15 mouse cellular contexts compared by ENCODE assay signal in the genomic region with DNA sequence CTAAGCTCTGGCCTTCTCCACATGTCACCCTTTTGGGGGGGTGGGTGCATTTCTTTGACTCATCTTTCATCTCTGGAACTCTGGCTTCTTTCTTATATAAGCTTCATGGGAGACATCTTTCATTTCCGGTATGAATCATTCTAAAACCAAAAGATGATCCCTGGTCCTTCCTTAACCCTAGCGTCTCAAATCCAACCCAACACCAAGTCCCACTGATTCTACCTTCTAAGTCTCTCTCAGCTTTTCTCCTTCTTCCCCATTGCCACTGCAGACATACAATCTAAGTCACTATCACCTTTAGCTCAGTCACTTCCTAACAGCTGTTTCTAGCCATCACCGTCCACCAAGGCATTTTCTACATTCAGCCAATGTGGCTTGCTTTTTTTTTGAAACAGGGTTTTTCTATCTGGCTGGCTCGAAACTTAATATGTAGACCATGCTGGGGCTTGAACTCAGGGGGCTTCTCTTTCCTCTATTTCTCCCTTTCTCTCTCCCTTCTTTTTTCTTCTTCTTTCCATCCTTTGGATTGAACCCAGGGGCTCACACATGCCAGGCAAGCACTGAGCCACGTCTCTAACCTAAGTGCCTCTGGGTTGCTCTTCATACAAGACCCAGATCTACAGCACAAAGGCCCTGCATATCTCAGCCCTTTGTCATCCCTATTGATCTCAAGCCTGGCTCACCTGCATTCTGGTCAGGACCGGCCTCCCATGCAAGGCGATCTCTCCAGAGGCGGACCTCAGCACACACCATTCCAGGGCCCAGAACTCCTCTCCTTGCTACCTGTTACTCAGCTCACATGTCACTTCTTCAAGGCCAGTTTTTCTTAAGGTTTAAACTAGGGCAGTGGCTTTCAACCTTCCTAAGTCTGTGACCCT. TPM values are rescaled to one million over a fixed set of nuclear protein-coding genes. Genes with fewer than 3 reads are reported as not detected.
DNase-seq lines count a peak whose midpoint lies in the region; ATAC-seq and TF ChIP-seq lines count a peak whose summit lies in the region.
"Had no signal": no experiment of that assay in that cellular context is flagged by ENCODE, and none has a peak within 500 bp of the region (broad histone marks: within the 10 kb centered on the region; RNA-seq: fewer than 3 reads in every experiment).

No protein-coding gene starts in this region.

- no peaks in the 10 kb centered on the region for H3K4me1 ChIP-seq in midbrain, embryonic 11.5 days (ENCODE audit: control insufficient read depth, insufficient read depth, low read length)
- no peaks in the 10 kb centered on the region for H3K4me1 ChIP-seq in midbrain, embryonic 14.5 days (ENCODE audit: control insufficient read depth, insufficient read depth, low read length)
- H3K4me1 ChIP-seq: embryonic facial prominence, embryonic 13.5 days; hindbrain, embryonic 13.5 days; midbrain, embryonic 12.5 days; stomach, embryonic 15.5 days had no signal

- no peaks in the 10 kb centered on the region for H3K9me3 ChIP-seq in midbrain, embryonic 11.5 days (ENCODE audit: control insufficient read depth, low read length)
- no peaks in the 10 kb centered on the region for H3K9me3 ChIP-seq in midbrain, embryonic 14.5 days (ENCODE audit: control insufficient read depth, low read length)
- H3K9me3 ChIP-seq: embryonic facial prominence, embryonic 13.5 days; forebrain, embryonic 10.5 days; hindbrain, embryonic 13.5 days; midbrain, embryonic 12.5 days; stomach, embryonic 15.5 days had no signal

- ATAC-seq in midbrain, embryonic 11.5 days (ENCODE audit: low FRiP score), result no peak
- ATAC-seq in midbrain, embryonic 14.5 days (ENCODE audit: low FRiP score, low TSS enrichment), result no peak
- ATAC-seq in CD4-positive, CD25-positive, alpha-beta regulatory T cell, adult 4 months, result peak; percentile 63
- peak; percentile 45 for ATAC-seq in activated CD4-positive, CD25-positive, alpha-beta regulatory T cell, adult 4 months

- intact Hi-C loops in gastrocnemius, adult 2 months (cut with DNase I), result loop anchor here (2.0 kb wide), 1 partner anchor 83 kb away; no protein-coding TSS in a partner anchor
- intact Hi-C loops in gastrocnemius, postnatal 14 days (cut with DNase I; ENCODE audit: low total_unique reads), result no loop called here

- H3K4me2 ChIP-seq in midbrain, embryonic 11.5 days, result no peak overlapping the region
- H3K4me2 ChIP-seq in midbrain, embryonic 14.5 days (ENCODE audit: low read length), result no peak overlapping the region
- H3K4me2 ChIP-seq: embryonic facial prominence, embryonic 13.5 days; hindbrain, embryonic 13.5 days; midbrain, embryonic 12.5 days; stomach, embryonic 15.5 days had no signal

- H3K9ac ChIP-seq in midbrain, embryonic 11.5 days (ENCODE audit: low read length), result no peak overlapping the region
- no peak overlapping the region for H3K9ac ChIP-seq in midbrain, embryonic 14.5 days (replicated peaks; ENCODE audit: low read length)
- H3K9ac ChIP-seq: embryonic facial prominence, embryonic 13.5 days; hindbrain, embryonic 13.5 days; liver, embryonic 14.5 days; midbrain, embryonic 12.5 days; stomach, embryonic 15.5 days had no signal

- DNase-seq in gastrocnemius, adult 2 months, result no peak
- DNase-seq in gastrocnemius, postnatal 14 days, result no peak
- peak; percentile 33 for DNase-seq in midbrain, embryonic 11.5 days (ENCODE audit: low spot score, missing footprints)
- no peak for DNase-seq in midbrain, embryonic 14.5 days
- DNase-seq in yolk sac, embryonic 10.5 days (ENCODE audit: low spot score), result no peak
- no peak for DNase-seq in adrenal gland, postnatal 10 days
- DNase-seq: cerebellum, adult 11 months had no signal

- 0 out of 2 replicates have a peak overlapping the region, but pooled peaks have one; percentile 7 for H3K27ac ChIP-seq in gastrocnemius, adult 2 months
- H3K27ac ChIP-seq in midbrain, embryonic 11.5 days (ENCODE audit: low read depth, low read length), result no peak overlapping the region
- no peak overlapping the region for H3K27ac ChIP-seq in midbrain, embryonic 14.5 days (replicated peaks; ENCODE audit: low read depth, low read length)
- H3K27ac ChIP-seq: embryonic facial prominence, embryonic 13.5 days; forebrain, embryonic 10.5 days; hindbrain, embryonic 13.5 days; liver, embryonic 14.5 days; midbrain, embryonic 12.5 days; stomach, embryonic 15.5 days had no signal

- WGBS in midbrain, embryonic 11.5 days, result 89% methylated on average over 8 of the region's 8 CpGs
- WGBS in midbrain, embryonic 14.5 days, result 87% methylated on average over 8 of the region's 8 CpGs

- no peak for TF ChIP-seq CTCF in gastrocnemius, adult 2 months (IDR thresholded peaks at IDR 0.05)

- no peaks in the 10 kb centered on the region for H3K27me3 ChIP-seq in midbrain, embryonic 11.5 days (ENCODE audit: control insufficient read depth, insufficient read depth, low read length)
- no peaks in the 10 kb centered on the region for H3K27me3 ChIP-seq in midbrain, embryonic 14.5 days (ENCODE audit: control insufficient read depth, insufficient read depth, low read length)
- H3K27me3 ChIP-seq: embryonic facial prominence, embryonic 13.5 days; hindbrain, embryonic 13.5 days; midbrain, embryonic 12.5 days; stomach, embryonic 15.5 days had no signal

- H3K36me3 ChIP-seq in midbrain, embryonic 11.5 days (ENCODE audit: control insufficient read depth, insufficient read depth, low read length), result no peaks in the 10 kb centered on the region
- no peaks in the 10 kb centered on the region for H3K36me3 ChIP-seq in midbrain, embryonic 14.5 days (ENCODE audit: control insufficient read depth, insufficient read depth, low read length)
- H3K36me3 ChIP-seq: embryonic facial prominence, embryonic 13.5 days; forebrain, embryonic 10.5 days; hindbrain, embryonic 13.5 days; midbrain, embryonic 12.5 days; stomach, embryonic 15.5 days had no signal

- no peak overlapping the region for H3K4me3 ChIP-seq in gastrocnemius, adult 2 months
- no peak overlapping the region for H3K4me3 ChIP-seq in midbrain, embryonic 11.5 days (ENCODE audit: low read depth, low read length)
- no peak overlapping the region for H3K4me3 ChIP-seq in midbrain, embryonic 14.5 days (replicated peaks; ENCODE audit: low read depth, low read length)
- H3K4me3 ChIP-seq: embryonic facial prominence, embryonic 13.5 days; forebrain, embryonic 10.5 days; hindbrain, embryonic 13.5 days; midbrain, embryonic 12.5 days; stomach, embryonic 15.5 days had no signal

RNA-seq across cellular contexts. Expression of a gene that starts 44.6 kb away (rescaled TPM):
- 1 to 10 TPM; 3.2 to 3.6 TPM for total RNA-seq in gastrocnemius, adult 2 months (2021)
- total RNA-seq in gastrocnemius, postnatal 14 days (2021), result 1 to 10 TPM; 3.0 to 4.1 TPM
- 14.0 and 15.1 TPM in 2 replicates for polyA plus RNA-seq in midbrain, embryonic 11.5 days (2014; fragmentation: Nextera tagmentation; extraction: Ambion mirVana)
- polyA plus RNA-seq in midbrain, embryonic 14.5 days (2014; fragmentation: Nextera tagmentation; extraction: Ambion mirVana), result 15.7 and 17.9 TPM in 2 replicates
- polyA plus RNA-seq in CD4-positive, CD25-positive, alpha-beta regulatory T cell, adult 4 months (2017; shearing (Covaris generic)), result 10 to 100 TPM; 31.2 to 43.3 TPM
- polyA plus RNA-seq in activated CD4-positive, CD25-positive, alpha-beta regulatory T cell, adult 4 months (2017; shearing (Covaris generic)), result 10 to 100 TPM; 36.2 to 36.7 TPM
- 10 to 100 TPM; 10.7 to 11.9 TPM for total RNA-seq in adrenal gland, postnatal 10 days (2021)

Comparison
In these comparisons a context has a peak if more than half of its experiments do, and no peak if none do; other contexts are left out.
1. ATAC-seq: peak in CD4-positive, CD25-positive, alpha-beta regulatory T cell, adult 4 months (single experiment) and activated CD4-positive, CD25-positive, alpha-beta regulatory T cell, adult 4 months (single experiment); none in midbrain, embryonic 11.5 days (single experiment) and midbrain, embryonic 14.5 days (single experiment).